Mouse (Mus musculus) CH12.LX (cell line): ENCODE data around the gene Fzd2. TPM values are rescaled to one million over a fixed set of nuclear protein-coding genes. Genes with fewer than 3 reads are reported as not detected.

ENCODE experiments used
- DNase-seq: peaks from one replicate; pipeline ENCODE4 v3.0.0-alpha.2; 2013; ENCODE audit errors: extremely low read depth
- H3K27ac ChIP-seq: 2 replicates; pipeline ENCODE4 v1.5.1; 2012; ENCODE audit warnings: low read depth, mild to moderate bottlenecking, control low read depth, moderate library complexity; ENCODE audit not compliant: insufficient read depth
- H3K27me3 ChIP-seq: replicated peaks from 2 replicates; pipeline ENCODE3; 2012; ENCODE audit warnings: inconsistent platforms
- H3K36me3 ChIP-seq, 2 experiments: replicated peaks in 1 of 2; 2 replicates each; pipeline versions ENCODE3 to v1.6.1; 2012; ENCODE audit warnings: inconsistent platforms in 1 of 2, low read length in 1 of 2, mild to moderate bottlenecking in 1 of 2, mixed read lengths in 1 of 2, moderate library complexity in 1 of 2; ENCODE audit not compliant: control insufficient read depth in 1 of 2, insufficient read depth in 1 of 2
- H3K4me1 ChIP-seq, 2 experiments: 2 replicates each; pipeline ENCODE4 v1.6.1; 2012; ENCODE audit warnings: inconsistent platforms in 1 of 2, moderate library complexity in 1 of 2; ENCODE audit not compliant: insufficient read depth in 2 of 2, control insufficient read depth in 1 of 2
- H3K4me2 ChIP-seq: 2 replicates; pipeline ENCODE4 v1.6.1; 2012; ENCODE audit warnings: low read depth, mild to moderate bottlenecking, control low read depth; ENCODE audit not compliant: poor library complexity, insufficient read depth, severe bottlenecking
- H3K4me3 ChIP-seq, 3 experiments: fragments of 150-350 bp in 1 of 3; sonication (generic) in 1 of 3; replicated peaks in 1 of 3; 2 replicates each; pipeline versions ENCODE3 to v1.5.1; 2011 to 2012; ENCODE audit warnings: low read depth in 2 of 3, low read length in 2 of 3, mild to moderate bottlenecking in 2 of 3, moderate library complexity in 2 of 3, control low read depth in 1 of 3, improper control_type of control experiment in 1 of 3, inconsistent platforms in 1 of 3, mixed read lengths in 1 of 3; ENCODE audit not compliant: poor library complexity in 1 of 3
- H3K79me2 ChIP-seq: replicated peaks from 2 replicates; pipeline ENCODE4 v1.6.1; 2012; ENCODE audit warnings: mild to moderate bottlenecking, moderate library complexity; ENCODE audit not compliant: control insufficient read depth, poor library complexity, insufficient read depth, severe bottlenecking; ENCODE audit errors: extremely low read depth
- H3K9ac ChIP-seq: 2 replicates; pipeline ENCODE4 v1.6.1; 2012; ENCODE audit warnings: low read depth, mild to moderate bottlenecking, control low read depth, moderate library complexity; ENCODE audit not compliant: insufficient read depth
- H3K9me3 ChIP-seq: replicated peaks from 2 replicates; pipeline ENCODE3; 2012; ENCODE audit warnings: low read length, inconsistent platforms, mixed read lengths
- BHLHE40 ChIP-seq: IDR thresholded peaks from 2 replicates; pipeline ENCODE4 v1.6.1; 2011; ENCODE audit warnings: mild to moderate bottlenecking, low read depth, low read length, improper control_type of control experiment
- CHD1 ChIP-seq: IDR thresholded peaks from 2 replicates; pipeline ENCODE4 v1.6.1; 2012; ENCODE audit warnings: low read depth, low read length, improper control_type of control experiment, inconsistent platforms
- CHD2 ChIP-seq: IDR thresholded peaks from 2 replicates; pipeline ENCODE4 v1.6.1; 2011; ENCODE audit warnings: low read length, improper control_type of control experiment
- CTCF ChIP-seq, 2 experiments: IDR thresholded peaks in 1 of 2; conservative IDR thresholded peaks in 1 of 2; 2 replicates each; pipeline ENCODE4 v1.5.1; 2011 to 2012; ENCODE audit warnings: low read depth in 2 of 2, low read length in 2 of 2, improper control_type of control experiment in 1 of 2, inconsistent platforms in 1 of 2, mild to moderate bottlenecking in 1 of 2, moderate library complexity in 1 of 2
- E2F4 ChIP-seq: IDR thresholded peaks from 2 replicates; pipeline ENCODE4 v1.6.1; 2011; ENCODE audit warnings: low read depth, low read length, improper control_type of control experiment; ENCODE audit not compliant: insufficient replicate concordance
- ELF1 ChIP-seq: IDR thresholded peaks from 2 replicates; pipeline ENCODE4 v1.6.1; 2014; ENCODE audit warnings: low read depth, mild to moderate bottlenecking, inconsistent platforms, low read length, improper control_type of control experiment
- EP300 ChIP-seq: IDR thresholded peaks from 2 replicates; pipeline ENCODE4 v1.6.1; 2011; ENCODE audit warnings: low read length, improper control_type of control experiment
- ETS1 ChIP-seq: conservative IDR thresholded peaks from 2 replicates; pipeline ENCODE4 v1.6.1; 2012; ENCODE audit warnings: low read depth, mild to moderate bottlenecking, inconsistent platforms, low read length, improper control_type of control experiment, moderate library complexity
- GABPA ChIP-seq: IDR thresholded peaks from 2 replicates; pipeline ENCODE4 v1.6.1; 2012; ENCODE audit warnings: low read depth, low read length, improper control_type of control experiment, inconsistent platforms; ENCODE audit not compliant: insufficient replicate concordance
- HCFC1 ChIP-seq: IDR thresholded peaks from 2 replicates; pipeline ENCODE4 v1.6.1; 2012; ENCODE audit warnings: low read depth, mild to moderate bottlenecking, inconsistent platforms, low read length, improper control_type of control experiment
- IRF4 ChIP-seq: IDR thresholded peaks from 2 replicates; pipeline ENCODE4 v1.6.1; 2014; ENCODE audit warnings: low read depth, mild to moderate bottlenecking, inconsistent platforms, low read length, improper control_type of control experiment
- JUN ChIP-seq: IDR thresholded peaks from 2 replicates; pipeline ENCODE4 v1.6.1; 2011; ENCODE audit warnings: low read depth, mild to moderate bottlenecking, low read length, improper control_type of control experiment, moderate library complexity; ENCODE audit not compliant: insufficient read depth
- JUND ChIP-seq: conservative IDR thresholded peaks from 2 replicates; pipeline ENCODE4 v1.6.1; 2011; ENCODE audit warnings: low read depth, low read length, improper control_type of control experiment
- KAT2A ChIP-seq: IDR thresholded peaks from 2 replicates; pipeline ENCODE4 v1.6.1; 2012; ENCODE audit warnings: low read length, improper control_type of control experiment, inconsistent platforms; ENCODE audit not compliant: insufficient replicate concordance
- MAFK ChIP-seq: IDR thresholded peaks from 2 replicates; pipeline ENCODE4 v1.6.1; 2011; ENCODE audit warnings: low read length, improper control_type of control experiment; ENCODE audit not compliant: insufficient replicate concordance
- MAX ChIP-seq: IDR thresholded peaks from 2 replicates; pipeline ENCODE4 v1.6.1; 2011; ENCODE audit warnings: low read length, improper control_type of control experiment
- MAZ ChIP-seq: IDR thresholded peaks from 2 replicates; pipeline ENCODE4 v1.6.1; 2012; ENCODE audit warnings: low read depth, mild to moderate bottlenecking, inconsistent platforms, low read length, improper control_type of control experiment, moderate library complexity
- MEF2A ChIP-seq: IDR thresholded peaks from 2 replicates; pipeline ENCODE4 v1.6.1; 2014; ENCODE audit warnings: low read depth, mild to moderate bottlenecking, inconsistent platforms, low read length, improper control_type of control experiment, borderline replicate concordance
- MXI1 ChIP-seq: IDR thresholded peaks from 2 replicates; pipeline ENCODE4 v1.6.1; 2011; ENCODE audit warnings: mild to moderate bottlenecking, low read depth, low read length, improper control_type of control experiment
- MYC ChIP-seq: IDR thresholded peaks from 2 replicates; pipeline ENCODE4 v1.6.1; 2011; ENCODE audit warnings: low read depth, mild to moderate bottlenecking, improper control_type of control experiment, low read length
- NELFE ChIP-seq: IDR thresholded peaks from 2 replicates; pipeline ENCODE4 v1.6.1; 2011; ENCODE audit warnings: low read depth, low read length, improper control_type of control experiment
- NRF1 ChIP-seq: IDR thresholded peaks from 2 replicates; pipeline ENCODE4 v1.6.1; 2014; ENCODE audit warnings: low read depth, mild to moderate bottlenecking, inconsistent platforms, low read length, improper control_type of control experiment, moderate library complexity
- PAX5 ChIP-seq: IDR thresholded peaks from 2 replicates; pipeline ENCODE4 v1.6.1; 2012; ENCODE audit warnings: low read length, inconsistent platforms, mixed read lengths
- POLR2A ChIP-seq: IDR thresholded peaks from 2 replicates; pipeline ENCODE4 v1.6.1; 2011; ENCODE audit warnings: low read depth, mild to moderate bottlenecking, improper control_type of control experiment, low read length
- POLR2AphosphoS2 ChIP-seq: IDR thresholded peaks from 2 replicates; pipeline ENCODE4 v1.6.1; 2011; ENCODE audit warnings: low read depth, low read length, improper control_type of control experiment
- RAD21 ChIP-seq: IDR thresholded peaks from 2 replicates; pipeline ENCODE4 v1.6.1; 2011; ENCODE audit warnings: low read depth, mild to moderate bottlenecking, low read length, improper control_type of control experiment, moderate library complexity
- RCOR1 ChIP-seq: conservative IDR thresholded peaks from 2 replicates; pipeline ENCODE4 v1.6.1; 2012; ENCODE audit warnings: low read depth, mild to moderate bottlenecking, inconsistent platforms, low read length, improper control_type of control experiment
- SIN3A ChIP-seq: IDR thresholded peaks from 2 replicates; pipeline ENCODE4 v1.6.1; 2012; ENCODE audit warnings: low read length, improper control_type of control experiment, inconsistent platforms
- SMC3 ChIP-seq: IDR thresholded peaks from 2 replicates; pipeline ENCODE4 v1.6.1; 2011; ENCODE audit warnings: low read depth, low read length, improper control_type of control experiment
- TBP ChIP-seq: conservative IDR thresholded peaks from 2 replicates; pipeline ENCODE4 v1.6.1; 2011; ENCODE audit warnings: low read depth, low read length, improper control_type of control experiment
- TCF12 ChIP-seq: IDR thresholded peaks from 2 replicates; pipeline ENCODE4 v1.6.1; 2014; ENCODE audit warnings: low read depth, mild to moderate bottlenecking, inconsistent platforms, low read length, improper control_type of control experiment
- UBTF ChIP-seq: IDR thresholded peaks from 2 replicates; pipeline ENCODE4 v1.6.1; 2012; ENCODE audit warnings: low read depth, mild to moderate bottlenecking, inconsistent platforms, low read length, improper control_type of control experiment, moderate library complexity
- USF1 ChIP-seq: IDR thresholded peaks from 2 replicates; pipeline ENCODE4 v1.6.1; 2014; ENCODE audit warnings: low read depth, mild to moderate bottlenecking, inconsistent platforms, low read length, improper control_type of control experiment
- USF2 ChIP-seq: conservative IDR thresholded peaks from 2 replicates; pipeline ENCODE4 v1.6.1; 2011; ENCODE audit warnings: low read depth, low read length, improper control_type of control experiment
- ZC3H11A ChIP-seq: IDR thresholded peaks from 2 replicates; pipeline ENCODE4 v1.6.1; 2012; ENCODE audit warnings: low read depth, mild to moderate bottlenecking, inconsistent platforms, low read length, improper control_type of control experiment
- ZKSCAN1 ChIP-seq: IDR thresholded peaks from 2 replicates; pipeline ENCODE4 v1.6.1; 2012; ENCODE audit warnings: low read depth, inconsistent platforms, low read length, improper control_type of control experiment, borderline replicate concordance
- ZMIZ1 ChIP-seq: IDR thresholded peaks from 2 replicates; pipeline ENCODE4 v1.6.1; 2012; ENCODE audit warnings: low read depth, mild to moderate bottlenecking, inconsistent platforms, low read length, improper control_type of control experiment
- ZNF384 ChIP-seq: IDR thresholded peaks from 2 replicates; pipeline ENCODE4 v1.6.1; 2012; ENCODE audit warnings: low read depth, low read length, improper control_type of control experiment, inconsistent platforms
- dilution Hi-C: fragments of 300-500 bp; cut with MboI; formaldehyde crosslinking; loops from 2 replicates; pipeline ENCODE4 v1.14.3; 2020; ENCODE audit warnings: low sequenced_read_pairs; ENCODE audit not compliant: extremely low pct_unique_long_range_greater_than_20kb, extremely low pct_ligation_motif_present
- in situ Hi-C: fragments of 300-500 bp; cut with MboI; formaldehyde crosslinking; loops from 3 replicates; pipeline ENCODE4 v1.14.3; 2019; ENCODE audit warnings: low sequenced_read_pairs, low pct_ligation_motif_present, low pct_unique_long_range_greater_than_20kb, mixed read lengths
- polyA plus RNA-seq: library from polyadenylated mRNA; unstranded; fragments of >175 nt; gene quantifications from 2 replicates; pipeline ENCODE4 v1.2.1, GENCODE M21; 2012; ENCODE audit warnings: low read depth; ENCODE audit not compliant: insufficient read length
- total RNA-seq, 2 experiments: library from RNA; depleted of rRNA; stranded (reverse); fragments of 300-350 nt in 1 of 2; fragments of >200 nt in 1 of 2; gene quantifications; 2 replicates each; pipeline ENCODE4 v1.2.3; 2012 to 2014

Fzd2 gene
- total and polyA plus RNA-seq, 3 experiments = 0.13 to 0.35 (median 0.20) TPM

DNA sequence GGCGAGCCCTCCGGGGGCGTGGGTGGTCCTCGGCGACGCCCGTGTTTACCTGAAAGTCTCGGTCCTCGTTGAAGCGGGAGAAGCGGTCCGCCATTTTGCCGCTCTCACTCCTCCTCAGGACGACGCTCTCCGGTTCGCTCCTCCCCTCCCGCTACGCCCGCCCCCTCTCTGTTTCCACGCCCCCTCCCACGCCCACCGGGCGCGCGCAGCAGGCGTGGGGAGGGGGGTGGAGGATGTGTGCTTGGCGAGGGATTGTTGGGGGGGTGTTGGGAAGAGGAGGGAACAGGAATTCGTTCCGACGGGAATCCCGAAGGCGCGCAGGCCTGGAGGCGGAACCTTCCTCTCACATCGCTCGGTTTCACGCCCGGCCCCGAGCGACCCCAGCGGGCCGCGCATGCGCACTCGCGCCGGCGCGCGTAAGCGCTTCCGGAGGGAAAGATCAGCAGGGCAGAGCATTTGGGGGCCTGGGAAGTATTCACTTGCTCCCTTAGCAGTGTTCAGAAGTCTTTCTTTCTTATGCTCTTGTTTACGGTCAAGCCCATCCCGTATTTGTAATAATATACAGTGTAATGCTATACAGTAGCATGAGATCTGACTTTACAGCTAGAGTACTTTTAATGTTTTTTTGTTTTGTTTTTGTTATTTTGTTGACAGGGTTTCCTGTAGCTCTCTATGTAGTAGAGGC, 48.0 kb upstream of the Fzd2 start, which contains the start of gene Gpatch8:
Gene Gpatch8 (minus strand): TSS at position 362 of the 685 bp plus-strand sequence.
- dilution Hi-C loops = no loop called here
- Histone ChIP-seq H3K9ac (peak within 1 kb of the TSS; percentile 93), H3K27me3 (no peaks in the 10 kb centered on the region), H3K27ac (peak within 1 kb of the TSS; percentile 35; the same call in 1 of the 2 replicates), H3K79me2 (peaks cover 40% of the 10 kb centered on the region), H3K36me3 (peaks cover 0 to 11% of the 10 kb centered on the region in 2 experiments), H3K9me3 (no peaks in the 10 kb centered on the region), H3K4me3 (peak within 1 kb of the TSS; percentile 76 to 91 (median 78)), H3K4me2 (peak within 1 kb of the TSS; percentile 88), H3K4me1 (peaks cover 0 to 33% of the 10 kb centered on the region in 2 experiments; a peak in 3 of 4 replicates)
- in situ Hi-C loops = no loop called here
- peak; percentile 96 for DNase-seq
- TF ChIP-seq NRF1 (peak; percentile 95), RCOR1 (no peak), ZMIZ1 (peak; percentile 50; the same call in 1 of the 2 replicates), RAD21 (no peak; the same call in 1 of the 2 replicates), JUND (no peak), USF2 (no peak; the same call in 1 of the 2 replicates), ETS1 (no peak), CHD1 (no peak), MYC (peak; percentile 39; the same call in 1 of the 2 replicates), TBP (peak; percentile 95), NELFE (peak; percentile 68; the same call in 1 of the 2 replicates), E2F4 (no peak), BHLHE40 (peak; percentile 39), TCF12 (peak; percentile 84), GABPA (no peak; the same call in 1 of the 2 replicates), MAZ (peak; percentile 91; the same call in 1 of the 2 replicates), POLR2AphosphoS2 (peak; percentile 76; the same call in 1 of the 2 replicates), SMC3 (no peak), IRF4 (peak; percentile 78), KAT2A (peak; percentile 54; the same call in 1 of the 2 replicates), POLR2A (peak; percentile 87), MXI1 (no peak; the same call in 1 of the 2 replicates), ZKSCAN1 (no peak), USF1 (no peak), ELF1 (peak; percentile 90), ZNF384 (peak; percentile 15; the same call in 1 of the 2 replicates), MAX (peak; percentile 73), ZC3H11A (no peak), JUN (no peak), EP300 (no peak), MEF2A (peak; percentile 67; the same call in 1 of the 2 replicates), UBTF (no peak; the same call in 1 of the 2 replicates), SIN3A (peak; percentile 84), CTCF (conservative IDR thresholded peaks at IDR 0.05 in 1 of 2, IDR thresholded peaks at IDR 0.05 in 1 of 2; ENCODE audit: low read depth in 2 of 2, low read length in 2 of 2) (no peak), HCFC1 (peak; percentile 93), MAFK (no peak), PAX5 (no peak), CHD2 (peak; percentile 70; the same call in 1 of the 2 replicates)
